Mouse (Mus musculus): Measurements from ENCODE around the gene Ano7.
"Not testable (repeated sequence)": the region's sequence is repeated elsewhere in the genome, so short reads cannot be mapped to it uniquely, and the experiment has no call there.

Gene Ano7

GRCm38 (mm10) chr1:93445822-93446162, 72.1 kb downstream of the Ano7 start:
- no peak for DNase-seq (ENCODE audit: low spot score in 2 of 2)

GRCm38 (mm10) chr1:93450118-93450517, 76.4 kb downstream of the Ano7 start:
- DNase-seq (ENCODE audit: low spot score in 2 of 2), result not testable (repeated sequence)

- DNase-seq (ENCODE audit: low spot score in 2 of 2), result no peak
These were observed 80.1 kb downstream of the Ano7 start for GRCm38 (mm10) chr1:93453721-93454255.

Data from urinary bladder, adult 18-20 months (tissue).